Mouse (Mus musculus) heart, embryonic 14.5 days (tissue): Measurements from ENCODE around the gene Gm17364. TPM values are rescaled to one million over a fixed set of nuclear protein-coding genes. Genes with fewer than 3 reads are reported as not detected.

Experiments
- ATAC-seq: fragments of 200-750 bp; cut with Nextera tagmentation; 2 replicates; pipeline ENCODE4 v1.8.0; 2017; ENCODE audit warnings: low read depth, moderate TSS enrichment; ENCODE audit not compliant: insufficient number of reproducible peaks, insufficient read depth, low FRiP score
- H3K27ac ChIP-seq, 2 experiments: fragments of 200-500 bp in 1 of 2; fragments of 300-500 bp in 1 of 2; sonication (generic) in 1 of 2; replicated peaks in 1 of 2; 2 replicates each; pipeline ENCODE4 v1.5.1; 2012 to 2014; ENCODE audit warnings: low read depth in 2 of 2, low read length in 2 of 2, control low read depth in 1 of 2, mild to moderate bottlenecking in 1 of 2, mixed read lengths in 1 of 2; ENCODE audit not compliant: control insufficient read depth in 1 of 2, insufficient read depth in 1 of 2
- H3K27me3 ChIP-seq: fragments of 300-500 bp; sonication (generic); 2 replicates; pipeline ENCODE4 v1.6.1; 2014; ENCODE audit warnings: mild to moderate bottlenecking, low read length, control low read depth; ENCODE audit not compliant: control insufficient read depth, insufficient read depth
- H3K36me3 ChIP-seq: fragments of 300-500 bp; sonication (generic); 2 replicates; pipeline ENCODE4 v1.6.1; 2014; ENCODE audit warnings: mild to moderate bottlenecking, control low read depth, low read length, mixed read lengths; ENCODE audit not compliant: control insufficient read depth, insufficient read depth
- H3K4me1 ChIP-seq, 2 experiments: fragments of 200-500 bp in 1 of 2; fragments of 300-500 bp in 1 of 2; sonication (generic) in 1 of 2; 2 replicates each; pipeline ENCODE4 v1.6.1; 2012 to 2014; ENCODE audit warnings: low read length in 2 of 2, control low read depth in 1 of 2, mixed read lengths in 1 of 2; ENCODE audit not compliant: control insufficient read depth in 2 of 2, insufficient read depth in 2 of 2
- H3K4me2 ChIP-seq: fragments of 300-500 bp; sonication (generic); 2 replicates; pipeline ENCODE4 v1.6.1; 2014; ENCODE audit warnings: mild to moderate bottlenecking, low read length
- H3K4me3 ChIP-seq, 2 experiments: fragments of 200-500 bp in 1 of 2; fragments of 300-500 bp in 1 of 2; sonication (generic) in 1 of 2; 2 replicates each; pipeline ENCODE4 v1.5.1; 2012 to 2014; ENCODE audit warnings: low read length in 2 of 2, mild to moderate bottlenecking in 2 of 2, control low read depth in 1 of 2, low read depth in 1 of 2, moderate library complexity in 1 of 2; ENCODE audit not compliant: control insufficient read depth in 1 of 2, insufficient read depth in 1 of 2
- H3K9ac ChIP-seq: fragments of 300-500 bp; sonication (generic); 2 replicates; pipeline ENCODE4 v1.6.1; 2014; ENCODE audit warnings: mild to moderate bottlenecking, low read length
- H3K9me3 ChIP-seq: fragments of 300-500 bp; sonication (generic); 2 replicates; pipeline ENCODE4 v1.6.1; 2016; ENCODE audit warnings: low read length, control low read depth; ENCODE audit not compliant: control insufficient read depth
- WGBS: fragments of 180-500 bp; shearing (Covaris S2); extraction: QIAGEN DNeasy Blood & Tissue Kit; methylation state at CpG from one replicate; pipeline ENCODE4 v1.1.7; 2014; 5-methylcytosine and 5-hydroxymethylcytosine counted together
- polyA plus RNA-seq: library from polyadenylated mRNA; unstranded; fragments of >200 nt; fragmentation: Nextera tagmentation; extraction: Ambion mirVana; gene quantifications from 2 replicates; pipeline ENCODE4 v1.2.1, GENCODE M21; 2014

Gene Gm17364
- polyA plus RNA-seq, 1 experiment from 2014 or later = not detected

- Histone ChIP-seq H3K4me1 (no peaks in the 10 kb centered on the region), H3K36me3 (no peaks in the 10 kb centered on the region), H3K9me3 (no peaks in the 10 kb centered on the region), H3K27ac (no peak overlapping the region), H3K4me3 (no peak overlapping the region), H3K27me3 (no peaks in the 10 kb centered on the region), H3K9ac (no peak overlapping the region), H3K4me2 (no peak overlapping the region)
- 78% methylated on average over 12 of the region's 12 CpGs for WGBS
- no peak for ATAC-seq
Measured at GRCm38 (mm10) chr13:41231389-41231983, 42.3 kb downstream of the Gm17364 start.

GRCm38 (mm10) chr13:41230256-41230655, 43.5 kb downstream of the Gm17364 start:
- Histone ChIP-seq H3K4me1 (no peaks in the 10 kb centered on the region), H3K9me3 (no peaks in the 10 kb centered on the region), H3K36me3 (no peaks in the 10 kb centered on the region), H3K4me2 (no peak overlapping the region), H3K27me3 (no peaks in the 10 kb centered on the region), H3K27ac (no peak overlapping the region), H3K4me3 (no peak overlapping the region), H3K9ac (no peak overlapping the region)
- 81% methylated on average over 4 of the region's 5 CpGs for WGBS
- ATAC-seq = no peak

GRCm38 (mm10) chr13:41228060-41228459, 45.7 kb downstream of the Gm17364 start:
- H3K36me3 ChIP-seq = no peaks in the 10 kb centered on the region
- H3K4me1 ChIP-seq = no peaks in the 10 kb centered on the region
- H3K4me3 ChIP-seq = no peak overlapping the region
- no peak overlapping the region for H3K4me2 ChIP-seq
- 84% methylated on average over 5 of the region's 5 CpGs for WGBS
- H3K27me3 ChIP-seq = no peaks in the 10 kb centered on the region
- ATAC-seq = no peak
- 0 out of 2 replicates have a peak, but pooled peaks cover 2% of the 10 kb centered on the region for H3K9me3 ChIP-seq
- no peak overlapping the region for H3K9ac ChIP-seq
- H3K27ac ChIP-seq = no peak overlapping the region

GRCm38 (mm10) chr13:41226513-41226912, 47.3 kb downstream of the Gm17364 start:
- no peak overlapping the region for H3K4me3 ChIP-seq
- no peak for ATAC-seq
- no peaks in the 10 kb centered on the region for H3K36me3 ChIP-seq
- no peak overlapping the region for H3K4me2 ChIP-seq
- no peaks in the 10 kb centered on the region for H3K4me1 ChIP-seq
- 0 out of 2 replicates have a peak, but pooled peaks cover 8% of the 10 kb centered on the region for H3K9me3 ChIP-seq
- no peak overlapping the region for H3K27ac ChIP-seq
- H3K27me3 ChIP-seq = no peaks in the 10 kb centered on the region
- H3K9ac ChIP-seq = no peak overlapping the region
- 72% methylated on average over 5 of the region's 5 CpGs for WGBS

Other genes with a start within 250 kb of the Gm17364 start
- gene Mak, start 194.3 kb downstream of the Gm17364 start, polyA plus RNA-seq = 0.04 and 0.15 TPM in 2 replicates
- not detected in 2 replicates for gene Gcm2, start 162.9 kb downstream of the Gm17364 start, polyA plus RNA-seq
- not detected in 2 replicates for gene Sycp2l, start 159.7 kb downstream of the Gm17364 start, polyA plus RNA-seq
- 0.44 and 0.92 TPM in 2 replicates for gene Elovl2, start 53.6 kb downstream of the Gm17364 start, polyA plus RNA-seq
- 8.8 and 10.6 TPM in 2 replicates for gene Smim13, start 24.1 kb downstream of the Gm17364 start, polyA plus RNA-seq
- gene Nedd9, start 213.4 kb upstream of the Gm17364 start, polyA plus RNA-seq = 22.9 and 23.3 TPM in 2 replicates